Mouse (Mus musculus): ENCODE measurements around the gene Prdm11.

DNA sequence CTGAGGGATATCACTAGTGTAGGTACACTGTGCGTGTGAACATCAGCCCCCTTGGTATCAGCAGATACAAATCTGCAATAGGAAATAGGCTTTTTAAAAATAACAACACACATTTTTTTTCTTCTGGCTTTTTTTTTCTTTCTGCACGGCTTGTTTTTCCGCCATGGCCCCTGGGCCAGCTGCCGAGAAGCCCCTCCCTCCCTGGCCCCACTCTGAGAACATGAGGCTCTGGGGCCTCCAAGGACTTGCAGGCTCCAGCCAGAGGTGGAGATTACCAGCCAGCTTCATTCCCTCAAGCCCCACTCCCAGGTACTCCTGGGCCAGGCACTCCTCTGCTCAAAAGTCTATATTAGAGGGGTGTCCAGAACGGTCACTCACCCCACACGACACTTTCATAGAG, 4.5 kb downstream of the Prdm11 start:
- TF ChIP-seq EP300 (IDR thresholded peaks at IDR 0.05; ENCODE audit: low read depth), result no peak
- no peak for TF ChIP-seq CTCF (IDR thresholded peaks at IDR 0.05; ENCODE audit: low read depth)

Measured in liver, postnatal 0 days (tissue).